Mouse (Mus musculus) neural tube, embryonic 14.5 days (tissue): ENCODE measurements around the gene Ids. TPM values are rescaled to one million over a fixed set of nuclear protein-coding genes. Genes with fewer than 3 reads are reported as not detected.

ENCODE experiments used
- polyA plus RNA-seq: library from polyadenylated mRNA; unstranded; fragments of >200 nt; fragmentation: Nextera tagmentation; extraction: Ambion mirVana; gene quantifications from 2 replicates; pipeline ENCODE4 v1.2.1, GENCODE M21; 2014

Ids gene
- polyA plus RNA-seq, 1 experiment from 2014 or later: 19.0 TPM

Other genes with a start within 250 kb of the Ids start
- gene 1110012L19Rik, start 20.8 kb upstream of the Ids start, polyA plus RNA-seq: 34.2 and 45.9 TPM in 2 replicates
- 43.7 and 46.8 TPM in 2 replicates for gene Tmem185a, start 112.1 kb upstream of the Ids start, polyA plus RNA-seq